Mouse (Mus musculus) liver, embryonic 13.5 days (tissue): ENCODE data around the gene Smco1. TPM values are rescaled to one million over a fixed set of nuclear protein-coding genes. Genes with fewer than 3 reads are reported as not detected.
"Not testable (repeated sequence)": the region's sequence is repeated elsewhere in the genome, so short reads cannot be mapped to it uniquely, and the experiment has no call there.

Experiments
- ATAC-seq: fragments of 200-750 bp; cut with Nextera tagmentation; 2 replicates; pipeline ENCODE4 v1.8.0; 2017; ENCODE audit warnings: low read depth, mild to moderate bottlenecking, moderate number of reproducible peaks, moderate library complexity
- DNase-seq: peaks from one replicate; pipeline ENCODE4 v3.0.0; 2022
- H3K27ac ChIP-seq: fragments of 300-500 bp; sonication (generic); 2 replicates; pipeline ENCODE4 v1.5.1; 2015; ENCODE audit warnings: moderate library complexity, mild to moderate bottlenecking, inconsistent platforms
- H3K27me3 ChIP-seq: fragments of 300-500 bp; sonication (generic); 2 replicates; pipeline ENCODE4 v1.6.1; 2015; ENCODE audit warnings: mild to moderate bottlenecking, inconsistent platforms
- H3K36me3 ChIP-seq: fragments of 300-500 bp; sonication (generic); 2 replicates; pipeline ENCODE4 v1.6.1; 2015; ENCODE audit warnings: mild to moderate bottlenecking, inconsistent platforms
- H3K4me1 ChIP-seq: fragments of 300-500 bp; sonication (generic); replicated peaks from 2 replicates; pipeline ENCODE4 v1.6.1; 2015; ENCODE audit warnings: inconsistent platforms
- H3K4me2 ChIP-seq: fragments of 300-500 bp; sonication (generic); 2 replicates; pipeline ENCODE4 v1.6.1; 2015; ENCODE audit warnings: inconsistent platforms, mild to moderate bottlenecking, moderate library complexity
- H3K4me3 ChIP-seq: fragments of 300-500 bp; sonication (generic); replicated peaks from 2 replicates; pipeline ENCODE4 v1.5.1; 2015; ENCODE audit warnings: mild to moderate bottlenecking, inconsistent platforms
- H3K9ac ChIP-seq: fragments of 300-500 bp; sonication (generic); 2 replicates; pipeline ENCODE4 v1.6.1; 2015; ENCODE audit warnings: mild to moderate bottlenecking, inconsistent platforms
- H3K9me3 ChIP-seq: fragments of 300-500 bp; sonication (generic); replicated peaks from 2 replicates; pipeline ENCODE4 v1.6.1; 2016; ENCODE audit warnings: inconsistent platforms
- WGBS: fragments of 180-500 bp; shearing (Covaris S2); methylation state at CpG from one replicate; pipeline ENCODE4 v1.1.7; 2015; ENCODE audit not compliant: insufficient replicate concordance; 5-methylcytosine and 5-hydroxymethylcytosine counted together
- polyA plus RNA-seq: library from polyadenylated mRNA; unstranded; fragments of >200 nt; fragmentation: Nextera tagmentation; extraction: Ambion mirVana; gene quantifications from 2 replicates; pipeline ENCODE4 v1.2.1, GENCODE M21; 2015

Smco1 gene
- polyA plus RNA-seq, result not detected in 2 replicates

- no peak within 1 kb of the TSS for H3K27ac ChIP-seq
- no peak within 1 kb of the TSS for H3K4me3 ChIP-seq
- no peaks in the 10 kb centered on the region for H3K9me3 ChIP-seq
- no peak for ATAC-seq
- WGBS, result 72% methylated on average over 11 of the region's 11 CpGs
- peaks cover 2% of the 10 kb centered on the region for H3K4me1 ChIP-seq
- H3K4me2 ChIP-seq, result no peak within 1 kb of the TSS
- DNase-seq, result no peak
- H3K27me3 ChIP-seq, result no peaks in the 10 kb centered on the region
- H3K9ac ChIP-seq, result no peak within 1 kb of the TSS
- H3K36me3 ChIP-seq, result no peaks in the 10 kb centered on the region
Measured at GRCm38 (mm10) chr16:32271291-32271690, at the start of gene Smco1. Gene Smco1 (plus strand): TSS chr16:32271468.

- whole genome bisulfite sequencing, result 57% methylated on average over 4 of the region's 4 CpGs
- Histone ChIP-seq H3K9ac (no peak overlapping the region), H3K4me2 (no peak overlapping the region), H3K27me3 (no peaks in the 10 kb centered on the region), H3K4me3 (no peak overlapping the region), H3K4me1 (no peaks in the 10 kb centered on the region), H3K27ac (no peak overlapping the region), H3K36me3 (no peaks in the 10 kb centered on the region), H3K9me3 (no peaks in the 10 kb centered on the region)
- no peak for ATAC-seq
- DNase-seq, result no peak
Measured at GRCm38 (mm10) chr16:32221803-32222202, 49.5 kb upstream of the Smco1 start.

- Histone ChIP-seq H3K4me1 (no peaks in the 10 kb centered on the region), H3K9me3 (no peaks in the 10 kb centered on the region), H3K27me3 (no peaks in the 10 kb centered on the region), H3K36me3 (no peaks in the 10 kb centered on the region), H3K9ac (no peak overlapping the region), H3K4me3 (no peak overlapping the region), H3K4me2 (no peak overlapping the region), H3K27ac (no peak overlapping the region)
- DNase-seq (no peak), ATAC-seq (no peak)
Measured at GRCm38 (mm10) chr16:32222399-32222798, 48.9 kb upstream of the Smco1 start.

- not testable (repeated sequence) for ATAC-seq, H3K27me3 ChIP-seq, DNase-seq, H3K4me2 ChIP-seq, H3K4me3 ChIP-seq, H3K27ac ChIP-seq, H3K9me3 ChIP-seq, H3K4me1 ChIP-seq, H3K9ac ChIP-seq
- peaks cover 39% of the 10 kb centered on the region for H3K36me3 ChIP-seq
- WGBS, result 78% methylated on average over 3 of the region's 3 CpGs
Measured at GRCm38 (mm10) chr16:32232050-32232449, 39.2 kb upstream of the Smco1 start.

- Histone ChIP-seq H3K4me3 (no peak overlapping the region), H3K27ac (no peak overlapping the region), H3K9ac (no peak overlapping the region), H3K27me3 (no peaks in the 10 kb centered on the region), H3K36me3 (peaks cover 49% of the 10 kb centered on the region), H3K4me1 (peaks cover 3% of the 10 kb centered on the region), H3K9me3 (no peaks in the 10 kb centered on the region), H3K4me2 (no peak overlapping the region)
- DNase-seq (no peak), ATAC-seq (no peak)
- WGBS, result 88% methylated on average over 19 of the region's 19 CpGs
Measured at GRCm38 (mm10) chr16:32237930-32238680, 33.2 kb upstream of the Smco1 start.

- H3K9ac ChIP-seq, result no peak overlapping the region
- H3K9me3 ChIP-seq, result no peaks in the 10 kb centered on the region
- peaks cover 34% of the 10 kb centered on the region for H3K36me3 ChIP-seq
- DNase-seq (no peak), ATAC-seq (no peak)
- no peak overlapping the region for H3K4me3 ChIP-seq
- no peaks in the 10 kb centered on the region for H3K27me3 ChIP-seq
- H3K4me1 ChIP-seq, result peaks cover 15% of the 10 kb centered on the region
- H3K27ac ChIP-seq, result no peak overlapping the region
- WGBS, result 74% methylated on average over 2 of the region's 2 CpGs
- H3K4me2 ChIP-seq, result no peak overlapping the region
Measured at GRCm38 (mm10) chr16:32239428-32240312, 31.6 kb upstream of the Smco1 start.

GRCm38 (mm10) chr16:32243901-32244300, 27.4 kb upstream of the Smco1 start:
- H3K9me3 ChIP-seq, result no peaks in the 10 kb centered on the region
- peak overlapping the region; percentile 54; the same call in 1 of the 2 replicates for H3K27ac ChIP-seq
- no peak for ATAC-seq
- WGBS, result 96% methylated on average over 3 of the region's 3 CpGs
- no peak overlapping the region for H3K4me3 ChIP-seq
- no peaks in the 10 kb centered on the region for H3K27me3 ChIP-seq
- H3K36me3 ChIP-seq, result peaks cover 8% of the 10 kb centered on the region; the same call in 1 of the 2 replicates
- peaks cover 39% of the 10 kb centered on the region for H3K4me1 ChIP-seq
- no peak for DNase-seq
- peak overlapping the region; percentile 5; the same call in 1 of the 2 replicates for H3K4me2 ChIP-seq
- H3K9ac ChIP-seq, result 0 out of 2 replicates have a peak overlapping the region, but pooled peaks have one; percentile 23

GRCm38 (mm10) chr16:32246351-32246791, 24.9 kb upstream of the Smco1 start:
- Histone ChIP-seq H3K4me3 (peak overlapping the region; percentile 95), H3K9me3 (no peaks in the 10 kb centered on the region), H3K4me1 (peaks cover 42% of the 10 kb centered on the region), H3K27me3 (no peaks in the 10 kb centered on the region), H3K27ac (peak overlapping the region; percentile 97), H3K9ac (peak overlapping the region; percentile 97), H3K4me2 (peak overlapping the region; percentile 89), H3K36me3 (no peaks in the 10 kb centered on the region)
- DNase-seq (peak; percentile 59), ATAC-seq (peak; percentile 37)
- WGBS, result under 1% methylated on average over 37 of the region's 41 CpGs

- ATAC-seq, result peak; percentile 97
- Histone ChIP-seq H3K9ac (peak within 1 kb of the TSS; percentile 97), H3K4me2 (peak within 1 kb of the TSS; percentile 89), H3K27ac (peak within 1 kb of the TSS; percentile 97), H3K36me3 (peaks cover 4% of the 10 kb centered on the region), H3K27me3 (no peaks in the 10 kb centered on the region), H3K4me3 (peak within 1 kb of the TSS; percentile 95), H3K4me1 (peaks cover 42% of the 10 kb centered on the region), H3K9me3 (no peaks in the 10 kb centered on the region)
- under 1% methylated on average over 48 of the region's 48 CpGs for whole genome bisulfite sequencing
- DNase-seq, result peak; percentile 97
Measured at GRCm38 (mm10) chr16:32246952-32247370, 24.3 kb upstream of the Smco1 start, which contains the start of the genes Fbxo45 and Wdr53. Gene Fbxo45 (minus strand): TSS chr16:32247158. Gene Wdr53 (plus strand): TSS chr16:32247227.

- 67% methylated on average over 2 of the region's 2 CpGs for WGBS
- not testable (repeated sequence) for H3K27ac ChIP-seq, H3K9ac ChIP-seq, H3K36me3 ChIP-seq, H3K9me3 ChIP-seq, H3K27me3 ChIP-seq, H3K4me3 ChIP-seq, H3K4me2 ChIP-seq, H3K4me1 ChIP-seq, ATAC-seq
- peak; percentile 19 for DNase-seq
Measured at GRCm38 (mm10) chr16:32264225-32264624, 7.0 kb upstream of the Smco1 start.

- DNase-seq (peak; percentile 7), ATAC-seq (no peak)
- Histone ChIP-seq H3K27me3 (no peaks in the 10 kb centered on the region), H3K27ac (no peak overlapping the region), H3K4me3 (no peak overlapping the region), H3K9me3 (no peaks in the 10 kb centered on the region), H3K4me2 (no peak overlapping the region), H3K36me3 (no peaks in the 10 kb centered on the region), H3K9ac (no peak overlapping the region), H3K4me1 (peaks cover 9% of the 10 kb centered on the region)
- WGBS, result 62% methylated on average over 9 of the region's 9 CpGs
Measured at GRCm38 (mm10) chr16:32273338-32273737, 2.1 kb downstream of the Smco1 start.
